Mouse (Mus musculus) liver, postnatal 0 days (tissue): Measurements from ENCODE around the gene Evpl. TPM values are rescaled to one million over a fixed set of nuclear protein-coding genes. Genes with fewer than 3 reads are reported as not detected.
A peak's percentile ranks its signal among the peaks of the same experiment; 100 is the strongest.

Experiments
- ATAC-seq: fragments of 200-750 bp; cut with Nextera tagmentation; 2 replicates; pipeline ENCODE4 v1.8.0; 2017; ENCODE audit warnings: mild to moderate bottlenecking, moderate library complexity
- DNase-seq: peaks from one replicate; pipeline ENCODE4 v3.0.0-alpha.2; 2016
- H3K27ac ChIP-seq: fragments of 300-500 bp; sonication (generic); 2 replicates; pipeline ENCODE4 v1.5.1; 2014; ENCODE audit warnings: antibody characterized with exemption, moderate library complexity, mild to moderate bottlenecking, low read depth
- H3K27me3 ChIP-seq: fragments of 300-500 bp; sonication (generic); 2 replicates; pipeline ENCODE4 v1.6.1; 2014; ENCODE audit warnings: low read length, control low read depth, mixed read lengths; ENCODE audit not compliant: insufficient read depth
- H3K36me3 ChIP-seq: fragments of 300-500 bp; sonication (generic); replicated peaks from 2 replicates; pipeline ENCODE4 v1.6.1; 2014; ENCODE audit warnings: mild to moderate bottlenecking, control low read depth, low read length, moderate library complexity, mixed read lengths; ENCODE audit not compliant: insufficient read depth
- H3K4me1 ChIP-seq: fragments of 300-500 bp; sonication (generic); 2 replicates; pipeline ENCODE4 v1.6.1; 2014; ENCODE audit warnings: antibody characterized with exemption, mild to moderate bottlenecking, control low read depth; ENCODE audit not compliant: insufficient read depth
- H3K4me2 ChIP-seq: fragments of 300-500 bp; sonication (generic); 2 replicates; pipeline ENCODE4 v1.6.1; 2014; ENCODE audit warnings: low read depth, mild to moderate bottlenecking, low read length, moderate library complexity, mixed read lengths
- H3K4me3 ChIP-seq: fragments of 300-500 bp; sonication (generic); 2 replicates; pipeline ENCODE4 v1.5.1; 2014; ENCODE audit warnings: low read depth, low read length
- H3K9ac ChIP-seq: fragments of 300-500 bp; sonication (generic); replicated peaks from 2 replicates; pipeline ENCODE4 v1.6.1; 2014; ENCODE audit warnings: mild to moderate bottlenecking, moderate library complexity
- H3K9me3 ChIP-seq: fragments of 300-500 bp; sonication (generic); 2 replicates; pipeline ENCODE4 v1.6.1; 2016; ENCODE audit warnings: mild to moderate bottlenecking, control low read depth, low read length, mixed read lengths
- CTCF ChIP-seq: sonication (generic); IDR thresholded peaks from 2 replicates; pipeline ENCODE4 v1.5.1; 2016; ENCODE audit warnings: antibody characterized with exemption, low read depth
- EP300 ChIP-seq: IDR thresholded peaks from 2 replicates; pipeline ENCODE4 v1.6.1; 2016; ENCODE audit warnings: antibody characterized with exemption, low read depth, mild to moderate bottlenecking
- WGBS: fragments of 180-500 bp; shearing (Covaris S2); extraction: QIAGEN DNeasy Blood & Tissue Kit; methylation state at CpG from one replicate; pipeline ENCODE4 v1.1.7; 2014; ENCODE audit not compliant: insufficient replicate concordance; 5-methylcytosine and 5-hydroxymethylcytosine counted together
- polyA plus RNA-seq: library from polyadenylated mRNA; unstranded; fragments of >200 nt; fragmentation: Nextera tagmentation; extraction: Ambion mirVana; gene quantifications from 2 replicates; pipeline ENCODE4 v1.2.1, GENCODE M21; 2015

The Evpl gene
- 0.06 and 0.07 TPM in 2 replicates for polyA plus RNA-seq

DNA sequence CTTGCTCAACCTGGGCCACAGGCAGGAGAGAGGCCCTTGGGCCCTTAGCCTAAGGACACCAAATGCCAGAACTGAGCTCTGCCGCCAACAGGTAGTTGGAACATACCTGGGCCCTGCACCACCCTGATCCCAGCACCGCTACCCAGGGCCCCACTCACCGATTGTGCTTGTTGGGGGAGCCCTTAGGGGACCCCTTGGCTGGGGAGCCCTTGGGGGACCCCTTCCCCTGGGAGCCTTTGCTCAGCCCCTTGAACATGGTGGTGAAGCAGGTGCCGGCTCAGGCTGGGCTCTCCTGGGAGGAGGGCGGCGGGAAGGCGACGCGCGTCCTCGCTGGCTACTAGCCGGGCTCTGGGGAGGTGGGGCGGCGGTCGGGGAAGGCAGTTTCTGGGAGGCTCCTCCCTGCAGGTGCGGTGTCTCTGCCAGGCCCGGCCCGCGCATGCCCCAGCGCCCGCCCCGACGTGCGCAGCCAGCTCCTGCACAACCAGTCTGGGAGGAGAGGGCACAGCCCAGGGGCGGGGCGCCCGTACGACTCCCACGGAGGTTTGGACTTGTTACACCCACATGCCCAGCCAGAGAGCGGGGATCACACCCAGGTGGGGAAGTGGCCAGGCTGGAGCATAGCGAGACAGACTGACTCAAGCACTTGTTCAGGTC is at the start of gene Evpl:
TSS of gene Evpl (minus strand) at position 336 of the 654 bp plus-strand sequence.
- TF ChIP-seq CTCF (no peak), EP300 (no peak)
- ATAC-seq (peak; percentile 89), DNase-seq (peak; percentile 75)
- Histone ChIP-seq H3K27ac (no peak within 1 kb of the TSS), H3K4me2 (peak within 1 kb of the TSS; percentile 62), H3K9me3 (no peaks in the 10 kb centered on the region), H3K4me1 (peaks cover 5% of the 10 kb centered on the region), H3K4me3 (peak within 1 kb of the TSS; percentile 20), H3K9ac (no peak within 1 kb of the TSS), H3K36me3 (no peaks in the 10 kb centered on the region), H3K27me3 (0 out of 2 replicates have a peak, but pooled peaks cover 7% of the 10 kb centered on the region)
- WGBS, result 23% methylated on average over 26 of the region's 31 CpGs

DNA sequence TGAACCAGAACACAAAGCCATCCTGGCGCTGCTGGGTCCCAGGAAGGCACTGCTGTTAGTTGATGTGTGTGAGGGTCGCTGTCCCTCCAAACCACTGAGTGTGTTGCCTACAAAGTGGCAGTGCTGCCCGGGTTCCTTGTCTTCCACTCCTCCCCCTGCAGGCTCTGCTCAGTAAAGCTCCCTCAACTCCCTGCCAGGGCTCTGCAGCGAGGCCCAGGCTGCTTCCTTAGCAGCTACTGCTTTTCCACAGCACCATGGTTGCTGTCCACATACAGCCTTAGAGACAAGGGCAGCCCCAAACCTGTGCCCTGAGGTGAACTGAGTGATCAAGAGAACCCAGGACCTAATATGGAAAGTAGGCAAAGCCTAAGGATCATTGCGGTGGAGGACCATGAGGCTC is 49.5 kb upstream of the Evpl start:
- H3K4me1 ChIP-seq, result peaks cover 6% of the 10 kb centered on the region; the same call in 1 of the 2 replicates
- H3K27me3 ChIP-seq, result peaks cover 28% of the 10 kb centered on the region
- no peak overlapping the region for H3K9ac ChIP-seq
- H3K36me3 ChIP-seq, result peaks cover 13% of the 10 kb centered on the region
- H3K4me3 ChIP-seq, result no peak overlapping the region
- no peaks in the 10 kb centered on the region for H3K9me3 ChIP-seq
- 68% methylated on average over 5 of the region's 5 CpGs for WGBS
- TF ChIP-seq CTCF, result no peak
- no peak for TF ChIP-seq EP300
- ATAC-seq, result no peak
- H3K4me2 ChIP-seq, result no peak overlapping the region
- no peak overlapping the region for H3K27ac ChIP-seq
- DNase-seq, result no peak

DNA sequence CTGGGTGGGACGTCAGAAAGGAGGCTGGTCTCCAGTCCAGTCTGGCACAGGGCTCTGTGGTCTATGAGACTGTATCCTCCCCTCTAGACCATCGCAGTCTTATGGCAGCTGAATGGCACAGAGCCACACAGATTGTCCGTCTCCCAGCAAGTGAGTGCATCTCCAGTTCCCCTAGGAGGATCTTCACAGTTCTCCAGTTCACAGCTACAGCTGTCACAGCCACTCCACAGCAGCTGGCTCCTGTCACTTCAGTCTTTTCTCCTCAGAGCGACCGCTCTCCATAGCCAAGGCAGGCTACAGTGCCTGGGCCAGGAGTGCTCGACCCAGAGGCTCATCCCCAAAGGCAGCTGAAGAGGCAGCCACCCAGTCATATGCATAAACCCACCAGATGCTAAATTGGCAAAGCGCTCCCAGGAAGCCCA is 47.9 kb upstream of the Evpl start:
- H3K9me3 ChIP-seq, result no peaks in the 10 kb centered on the region
- no peak overlapping the region for H3K9ac ChIP-seq
- no peak for TF ChIP-seq EP300
- TF ChIP-seq CTCF, result no peak
- peaks cover 8% of the 10 kb centered on the region for H3K36me3 ChIP-seq
- no peak for DNase-seq
- no peak overlapping the region for H3K27ac ChIP-seq
- 66% methylated on average over 7 of the region's 7 CpGs for WGBS
- H3K4me2 ChIP-seq, result no peak overlapping the region
- peaks cover 7% of the 10 kb centered on the region; the same call in 1 of the 2 replicates for H3K4me1 ChIP-seq
- no peak for ATAC-seq
- peaks cover 44% of the 10 kb centered on the region for H3K27me3 ChIP-seq
- H3K4me3 ChIP-seq, result no peak overlapping the region

DNA sequence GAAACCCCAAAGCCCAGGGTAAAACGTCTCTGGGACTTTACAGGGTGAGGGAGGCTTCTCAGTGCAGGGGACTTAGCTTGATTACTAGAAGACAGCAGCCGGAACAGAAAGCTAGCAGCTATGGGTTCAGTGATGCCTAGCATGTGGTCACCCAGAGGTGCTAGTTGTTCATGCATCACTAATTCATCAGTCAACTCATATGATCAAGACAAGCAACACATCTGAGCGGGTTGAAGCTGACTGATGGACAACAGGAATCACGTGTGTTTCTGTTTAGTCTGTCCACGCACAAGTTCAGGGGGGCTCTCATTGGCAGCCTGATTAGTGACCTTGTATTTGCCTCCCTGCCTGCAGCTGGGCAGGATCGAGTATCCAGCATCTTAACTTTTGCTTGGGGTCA is 46.1 kb upstream of the Evpl start:
- Histone ChIP-seq H3K4me1 (peaks cover 3% of the 10 kb centered on the region; the same call in 1 of the 2 replicates), H3K9me3 (no peaks in the 10 kb centered on the region), H3K36me3 (peaks cover 3% of the 10 kb centered on the region), H3K4me3 (no peak overlapping the region; the same call in 1 of the 2 replicates), H3K27ac (no peak overlapping the region), H3K27me3 (peaks cover 50% of the 10 kb centered on the region), H3K4me2 (no peak overlapping the region), H3K9ac (no peak overlapping the region)
- no peak for DNase-seq
- WGBS, result 35% methylated on average over 6 of the region's 6 CpGs
- ATAC-seq, result no peak
- TF ChIP-seq EP300 (no peak), CTCF (no peak)

DNA sequence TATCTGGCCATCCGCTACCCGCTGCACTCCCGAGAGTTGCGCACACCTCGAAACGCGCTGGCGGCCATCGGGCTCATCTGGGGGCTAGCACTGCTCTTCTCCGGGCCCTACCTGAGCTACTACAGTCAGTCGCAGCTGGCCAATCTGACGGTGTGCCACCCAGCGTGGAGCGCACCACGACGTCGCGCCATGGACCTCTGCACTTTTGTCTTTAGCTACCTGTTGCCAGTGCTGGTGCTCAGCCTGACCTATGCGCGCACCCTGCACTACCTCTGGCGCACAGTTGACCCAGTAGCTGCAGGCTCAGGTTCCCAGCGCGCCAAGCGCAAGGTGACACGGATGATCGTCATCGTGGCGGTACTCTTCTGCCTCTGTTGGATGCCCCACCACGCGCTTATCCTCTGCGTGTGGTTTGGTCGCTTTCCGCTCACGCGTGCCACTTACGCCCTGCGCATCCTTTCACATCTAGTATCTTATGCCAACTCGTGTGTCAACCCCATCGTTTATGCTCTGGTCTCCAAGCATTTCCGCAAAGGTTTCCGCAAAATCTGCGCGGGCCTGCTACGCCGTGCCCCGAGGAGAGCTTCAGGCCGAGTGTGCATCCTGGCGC is 45.1 kb upstream of the Evpl start:
- Histone ChIP-seq H3K9me3 (no peaks in the 10 kb centered on the region), H3K27me3 (peaks cover 50% of the 10 kb centered on the region), H3K9ac (no peak overlapping the region), H3K36me3 (no peaks in the 10 kb centered on the region; the same call in 1 of the 2 replicates), H3K4me1 (peaks cover 3% of the 10 kb centered on the region; the same call in 1 of the 2 replicates), H3K4me3 (no peak overlapping the region), H3K4me2 (no peak overlapping the region), H3K27ac (no peak overlapping the region)
- no peak for TF ChIP-seq CTCF
- TF ChIP-seq EP300, result no peak
- 9% methylated on average over 47 of the region's 48 CpGs for WGBS
- DNase-seq (no peak), ATAC-seq (no peak)

DNA sequence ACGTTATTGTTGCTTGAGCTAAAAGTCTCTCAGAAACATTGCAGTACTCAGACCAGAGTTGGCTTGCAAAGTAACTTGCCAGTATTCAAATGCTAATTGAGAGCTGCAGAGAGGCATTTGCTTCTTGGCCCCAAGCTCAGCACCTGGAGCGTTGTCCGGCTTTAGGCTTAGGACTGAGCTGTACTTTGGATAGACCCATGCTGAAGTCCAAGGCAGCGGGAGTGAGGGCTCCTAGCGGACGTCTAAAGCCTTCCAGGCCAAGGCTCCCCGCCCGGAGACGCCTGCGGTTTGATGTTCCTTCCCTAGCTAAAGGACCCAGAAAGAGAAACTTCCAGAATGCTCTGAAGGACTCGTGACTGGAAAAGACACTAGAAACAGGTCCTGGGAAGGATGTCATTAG is 44.2 kb upstream of the Evpl start:
- Histone ChIP-seq H3K36me3 (no peaks in the 10 kb centered on the region), H3K4me2 (no peak overlapping the region), H3K27me3 (peaks cover 50% of the 10 kb centered on the region), H3K9me3 (no peaks in the 10 kb centered on the region), H3K4me1 (peaks cover 3% of the 10 kb centered on the region; the same call in 1 of the 2 replicates), H3K9ac (no peak overlapping the region), H3K27ac (no peak overlapping the region), H3K4me3 (no peak overlapping the region)
- no peak for TF ChIP-seq EP300
- TF ChIP-seq CTCF, result no peak
- 5% methylated on average over 11 of the region's 11 CpGs for WGBS
- ATAC-seq, result no peak
- DNase-seq, result no peak
